Mouse (Mus musculus) G1E (cell line): ENCODE data around the gene Ptrh1. TPM values are rescaled to one million over a fixed set of nuclear protein-coding genes. Genes with fewer than 3 reads are reported as not detected.

ENCODE experiments used
- ATAC-seq: 2 replicates; pipeline ENCODE4 v1.8.0; 2016; ENCODE audit warnings: mild to moderate bottlenecking; ENCODE audit not compliant: insufficient number of reproducible peaks, poor library complexity, low FRiP score, severe bottlenecking; ENCODE audit errors: extremely low read depth
- DNase-seq: peaks from one replicate; pipeline ENCODE4 v3.0.0; 2012; ENCODE audit warnings: low spot score
- H3K27me3 ChIP-seq: 2 replicates; pipeline ENCODE4 v1.6.1; 2012; ENCODE audit warnings: mild to moderate bottlenecking, low read length, inconsistent platforms; ENCODE audit not compliant: insufficient read depth
- H3K36me3 ChIP-seq: replicated peaks from 2 replicates; pipeline ENCODE3; 2012; ENCODE audit warnings: mild to moderate bottlenecking, inconsistent platforms
- H3K4me1 ChIP-seq: 2 replicates; pipeline ENCODE4 v1.6.1; 2012; ENCODE audit warnings: low read depth, low read length, inconsistent platforms, mixed read lengths; ENCODE audit not compliant: insufficient read depth
- H3K4me3 ChIP-seq: 2 replicates; pipeline ENCODE4 v1.5.1; 2012; ENCODE audit warnings: low read depth, mild to moderate bottlenecking, inconsistent platforms, low read length, moderate library complexity, mixed read lengths
- H3K9me3 ChIP-seq: replicated peaks from 2 replicates; pipeline ENCODE4 v1.6.1; 2012; ENCODE audit warnings: inconsistent platforms
- CTCF ChIP-seq: IDR thresholded peaks from 2 replicates; pipeline ENCODE4 v1.5.1; 2012; ENCODE audit warnings: low read depth, low read length, inconsistent platforms, mixed read lengths
- GATA1 ChIP-seq: IDR thresholded peaks from 2 replicates; pipeline ENCODE4 v1.6.1; 2012; ENCODE audit warnings: borderline replicate concordance, low read length, inconsistent platforms, mixed read lengths
- GATA2 ChIP-seq: IDR thresholded peaks from 2 replicates; pipeline ENCODE4 v1.6.1; 2012; ENCODE audit warnings: low read depth, low read length, inconsistent platforms, borderline replicate concordance
- POLR2AphosphoS5 ChIP-seq: IDR thresholded peaks from 2 replicates; pipeline ENCODE4 v1.6.1; 2012; ENCODE audit warnings: low read depth, low read length, inconsistent platforms; ENCODE audit not compliant: insufficient replicate concordance
- TAL1 ChIP-seq: conservative IDR thresholded peaks from 2 replicates; pipeline ENCODE4 v1.6.1; 2012; ENCODE audit warnings: low read depth, low read length, inconsistent platforms, mixed read lengths
- polyA plus RNA-seq: library from polyadenylated mRNA; stranded (reverse); fragments of >175 nt; gene quantifications from 2 replicates; pipeline ENCODE4 v1.2.3, GENCODE M21; 2012
- total RNA-seq, 2 experiments: library from RNA; stranded (forward) in 1 of 2; stranded (reverse) in 1 of 2; fragments of 200-1000 nt in 1 of 2; fragments of >200 nt in 1 of 2; fragmentation: Nextera tagmentation in 1 of 2; gene quantifications; 2 replicates each; pipeline ENCODE4 v1.2.3; 2014 to 2017

The Ptrh1 gene
- total and polyA plus RNA-seq, 3 experiments, result 3.4 to 5.0 (median 4.3) TPM

DNA sequence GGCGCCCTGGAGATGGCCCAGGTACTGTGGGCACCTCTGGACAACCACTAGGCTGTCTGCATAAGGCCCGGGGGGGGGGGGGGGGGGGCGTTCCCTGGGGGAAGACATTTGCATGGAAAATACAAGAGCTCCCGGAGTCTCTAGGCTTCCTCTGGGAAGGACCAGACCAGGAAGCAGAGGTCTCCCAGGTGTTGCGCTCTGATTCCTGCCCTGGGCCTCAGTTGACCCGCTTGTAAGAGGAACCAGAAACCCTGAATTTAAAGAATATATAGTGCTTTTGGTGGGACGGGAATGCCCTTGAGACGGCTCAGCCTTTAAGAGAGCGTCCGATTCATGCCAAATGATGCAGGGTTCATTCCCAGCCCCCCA lies 23.9 kb upstream of the Ptrh1 start:
- TF ChIP-seq GATA1 (no peak), POLR2AphosphoS5 (no peak), CTCF (no peak), GATA2 (no peak), TAL1 (no peak)
- no peak for ATAC-seq
- Histone ChIP-seq H3K27me3 (peaks cover 43% of the 10 kb centered on the region), H3K4me3 (no peak overlapping the region), H3K4me1 (peaks cover 5% of the 10 kb centered on the region), H3K9me3 (no peaks in the 10 kb centered on the region), H3K36me3 (no peaks in the 10 kb centered on the region)
- no peak for DNase-seq

DNA sequence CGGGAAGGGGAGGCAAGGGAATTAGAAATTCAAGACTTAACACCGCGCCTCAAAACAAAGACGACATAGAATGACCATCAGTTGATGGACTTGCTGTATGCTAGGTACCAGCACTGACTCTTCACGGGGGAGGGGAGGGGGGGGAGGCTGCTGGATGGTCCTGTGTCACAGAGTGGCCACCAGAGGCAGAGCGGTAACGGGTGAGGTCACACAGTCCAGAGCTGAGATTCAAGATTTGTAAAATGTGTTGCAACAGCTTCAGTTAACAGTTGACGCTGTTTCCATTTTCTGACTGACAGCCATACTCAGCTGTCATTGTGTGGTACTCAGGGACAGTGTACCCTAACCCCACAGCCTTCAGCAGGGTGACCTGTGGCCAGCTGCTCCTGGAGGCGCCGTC lies 23.4 kb upstream of the Ptrh1 start:
- TF ChIP-seq POLR2AphosphoS5, result no peak
- TF ChIP-seq GATA2, result no peak
- TF ChIP-seq TAL1, result no peak
- TF ChIP-seq GATA1, result no peak
- H3K27me3 ChIP-seq, result peaks cover 38% of the 10 kb centered on the region
- no peak overlapping the region for H3K4me3 ChIP-seq
- H3K9me3 ChIP-seq, result no peaks in the 10 kb centered on the region
- DNase-seq (no peak), ATAC-seq (no peak)
- H3K36me3 ChIP-seq, result no peaks in the 10 kb centered on the region
- H3K4me1 ChIP-seq, result peaks cover 6% of the 10 kb centered on the region

DNA sequence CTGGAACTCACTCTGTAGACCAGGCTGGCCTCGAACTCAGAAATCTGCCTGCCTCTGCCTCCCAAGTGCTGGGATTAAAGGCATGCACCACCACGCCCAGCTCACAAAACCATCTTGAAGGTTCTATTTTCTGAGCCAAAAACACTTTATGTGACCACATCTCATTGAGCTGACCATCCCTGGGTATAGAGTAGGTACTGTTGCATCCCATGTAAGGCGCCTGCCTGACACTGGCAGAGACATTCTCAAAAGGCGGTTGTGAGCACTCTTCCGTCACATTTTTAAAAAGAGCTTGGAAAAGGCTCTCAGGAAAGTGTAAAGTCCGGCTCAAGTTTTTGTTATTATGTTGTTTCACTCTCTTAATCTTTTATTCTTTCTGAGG lies 18.9 kb upstream of the Ptrh1 start:
- TF ChIP-seq POLR2AphosphoS5 (no peak), TAL1 (no peak), GATA2 (no peak), GATA1 (no peak), CTCF (no peak)
- peaks cover 12% of the 10 kb centered on the region for H3K4me1 ChIP-seq
- ATAC-seq, result no peak
- no peak for DNase-seq
- H3K36me3 ChIP-seq, result peaks cover 34% of the 10 kb centered on the region
- no peak overlapping the region; the same call in 1 of the 2 replicates for H3K4me3 ChIP-seq
- H3K27me3 ChIP-seq, result peaks cover 22% of the 10 kb centered on the region
- no peaks in the 10 kb centered on the region for H3K9me3 ChIP-seq

DNA sequence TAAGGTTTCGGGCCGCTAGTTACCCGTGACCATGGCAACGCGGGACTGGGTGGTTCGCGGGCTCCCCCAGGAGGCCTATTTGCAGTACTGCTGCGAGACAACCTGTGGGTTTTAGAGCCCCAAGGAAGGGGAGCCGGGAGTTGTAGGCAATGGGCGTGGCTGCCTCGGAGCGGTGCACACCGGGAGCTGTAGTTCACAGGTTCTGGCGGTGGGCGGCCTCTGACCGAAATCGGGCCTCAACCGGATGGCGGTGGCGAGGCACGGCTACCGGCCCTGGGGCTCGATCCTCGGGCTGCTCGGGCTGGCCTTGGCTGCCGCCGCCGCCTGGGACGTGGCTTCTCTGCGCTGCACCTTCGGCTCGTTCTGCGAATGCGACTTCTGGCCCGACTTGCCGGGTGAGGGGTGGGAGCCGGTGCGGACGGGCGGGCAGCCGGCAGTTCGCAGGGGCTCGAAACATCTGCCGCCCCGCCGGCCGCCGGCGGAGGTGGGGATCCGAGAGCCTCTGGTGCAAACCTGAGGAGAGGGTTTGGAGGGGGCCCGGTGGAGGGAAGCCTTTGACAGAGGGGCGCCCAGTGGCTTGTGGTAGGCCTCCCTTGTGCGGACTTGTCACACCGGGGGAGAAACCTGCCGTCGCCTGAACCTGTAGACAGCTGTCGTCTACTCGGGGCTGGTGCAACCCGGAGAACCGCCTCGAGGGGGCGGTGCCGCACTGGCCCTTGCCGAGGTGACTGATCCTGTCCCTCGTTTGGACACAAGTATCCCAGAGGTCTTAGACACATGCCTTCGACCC lies 18.3 kb upstream of the Ptrh1 start, which contains the start of gene Tor2a:
Gene Tor2a (plus strand): TSS at position 179 of the 790 bp plus-strand sequence.
- H3K4me3 ChIP-seq, result peak within 1 kb of the TSS; percentile 79

DNA sequence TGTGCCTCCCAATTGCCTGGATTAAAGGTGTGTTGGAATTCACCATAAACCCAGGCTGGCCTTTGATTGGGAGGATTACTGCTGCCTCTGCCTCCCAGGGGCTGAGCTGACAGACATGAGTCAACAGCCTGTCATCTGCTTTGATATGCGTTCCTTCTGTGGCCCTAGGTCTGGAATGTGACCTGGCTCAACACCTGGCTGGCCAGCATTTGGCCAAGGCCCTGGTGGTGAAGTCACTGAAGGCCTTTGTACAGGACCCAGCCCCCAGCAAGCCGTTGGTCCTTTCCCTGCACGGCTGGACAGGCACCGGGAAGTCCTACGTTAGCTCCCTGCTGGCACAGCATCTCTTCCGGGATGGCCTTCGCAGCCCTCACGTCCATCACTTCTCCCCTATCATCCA lies 17.1 kb upstream of the Ptrh1 start:
- Histone ChIP-seq H3K36me3 (peaks cover 51% of the 10 kb centered on the region), H3K9me3 (no peaks in the 10 kb centered on the region), H3K27me3 (peaks cover 11% of the 10 kb centered on the region; the same call in 1 of the 2 replicates), H3K4me3 (no peak overlapping the region), H3K4me1 (peaks cover 12% of the 10 kb centered on the region)
- no peak for ATAC-seq
- TF ChIP-seq TAL1, result no peak
- no peak for DNase-seq

More for the DNA sequence above, 18.3 kb upstream of the Ptrh1 start, which contains the start of gene Tor2a:
- H3K27me3 ChIP-seq, result peaks cover 21% of the 10 kb centered on the region
- peaks cover 40% of the 10 kb centered on the region for H3K36me3 ChIP-seq
- TF ChIP-seq CTCF (peak; percentile 71), POLR2AphosphoS5 (no peak)
- DNase-seq (peak; percentile 91), ATAC-seq (peak; percentile 96)
- no peaks in the 10 kb centered on the region for H3K9me3 ChIP-seq
- peaks cover 12% of the 10 kb centered on the region for H3K4me1 ChIP-seq

DNA sequence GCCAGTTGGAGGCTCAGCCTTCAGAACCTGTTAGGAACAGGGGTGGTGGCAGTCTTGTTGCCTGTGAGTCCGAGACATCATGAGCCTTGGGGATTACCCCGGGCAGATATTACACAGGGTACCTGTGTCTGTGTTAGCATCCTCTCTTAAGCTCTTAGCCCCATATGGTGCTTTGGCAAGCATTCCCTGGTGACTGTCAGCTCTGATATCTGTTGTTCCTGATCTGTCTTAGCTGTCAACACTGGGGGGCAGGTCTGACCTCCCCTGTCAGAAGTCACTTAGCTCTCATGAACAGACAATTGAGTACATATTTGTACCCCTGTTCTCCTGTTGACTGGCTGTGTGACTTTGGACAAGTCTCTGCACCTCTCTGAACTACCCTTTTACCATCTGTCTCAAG lies 16.6 kb upstream of the Ptrh1 start:
- ATAC-seq (no peak), DNase-seq (no peak)

More for the DNA sequence above, 16.6 kb upstream of the Ptrh1 start:
- H3K27me3 ChIP-seq, result peaks cover 10% of the 10 kb centered on the region; the same call in 1 of the 2 replicates
- H3K9me3 ChIP-seq, result no peaks in the 10 kb centered on the region
- TF ChIP-seq CTCF (no peak), POLR2AphosphoS5 (no peak), GATA2 (no peak), GATA1 (no peak), TAL1 (no peak)
- peaks cover 12% of the 10 kb centered on the region for H3K4me1 ChIP-seq
- peaks cover 51% of the 10 kb centered on the region for H3K36me3 ChIP-seq
- no peak overlapping the region for H3K4me3 ChIP-seq
